Mouse (Mus musculus) liver, postnatal 0 days (tissue): ENCODE measurements around the gene H6pd. TPM values are rescaled to one million over a fixed set of nuclear protein-coding genes. Genes with fewer than 3 reads are reported as not detected.

Experiments
- ATAC-seq: fragments of 200-750 bp; cut with Nextera tagmentation; 2 replicates; pipeline ENCODE4 v1.8.0; 2017; ENCODE audit warnings: mild to moderate bottlenecking, moderate library complexity
- DNase-seq: peaks from one replicate; pipeline ENCODE4 v3.0.0-alpha.2; 2016
- H3K27ac ChIP-seq: fragments of 300-500 bp; sonication (generic); 2 replicates; pipeline ENCODE4 v1.5.1; 2014; ENCODE audit warnings: antibody characterized with exemption, moderate library complexity, mild to moderate bottlenecking, low read depth
- H3K27me3 ChIP-seq: fragments of 300-500 bp; sonication (generic); 2 replicates; pipeline ENCODE4 v1.6.1; 2014; ENCODE audit warnings: low read length, control low read depth, mixed read lengths; ENCODE audit not compliant: insufficient read depth
- H3K36me3 ChIP-seq: fragments of 300-500 bp; sonication (generic); replicated peaks from 2 replicates; pipeline ENCODE4 v1.6.1; 2014; ENCODE audit warnings: mild to moderate bottlenecking, control low read depth, low read length, moderate library complexity, mixed read lengths; ENCODE audit not compliant: insufficient read depth
- H3K4me1 ChIP-seq: fragments of 300-500 bp; sonication (generic); 2 replicates; pipeline ENCODE4 v1.6.1; 2014; ENCODE audit warnings: antibody characterized with exemption, mild to moderate bottlenecking, control low read depth; ENCODE audit not compliant: insufficient read depth
- H3K4me2 ChIP-seq: fragments of 300-500 bp; sonication (generic); 2 replicates; pipeline ENCODE4 v1.6.1; 2014; ENCODE audit warnings: low read depth, mild to moderate bottlenecking, low read length, moderate library complexity, mixed read lengths
- H3K4me3 ChIP-seq: fragments of 300-500 bp; sonication (generic); 2 replicates; pipeline ENCODE4 v1.5.1; 2014; ENCODE audit warnings: low read depth, low read length
- H3K9ac ChIP-seq: fragments of 300-500 bp; sonication (generic); replicated peaks from 2 replicates; pipeline ENCODE4 v1.6.1; 2014; ENCODE audit warnings: mild to moderate bottlenecking, moderate library complexity
- H3K9me3 ChIP-seq: fragments of 300-500 bp; sonication (generic); 2 replicates; pipeline ENCODE4 v1.6.1; 2016; ENCODE audit warnings: mild to moderate bottlenecking, control low read depth, low read length, mixed read lengths
- CTCF ChIP-seq: sonication (generic); IDR thresholded peaks from 2 replicates; pipeline ENCODE4 v1.5.1; 2016; ENCODE audit warnings: antibody characterized with exemption, low read depth
- EP300 ChIP-seq: IDR thresholded peaks from 2 replicates; pipeline ENCODE4 v1.6.1; 2016; ENCODE audit warnings: antibody characterized with exemption, low read depth, mild to moderate bottlenecking
- WGBS: fragments of 180-500 bp; shearing (Covaris S2); extraction: QIAGEN DNeasy Blood & Tissue Kit; methylation state at CpG from one replicate; pipeline ENCODE4 v1.1.7; 2014; ENCODE audit not compliant: insufficient replicate concordance; 5-methylcytosine and 5-hydroxymethylcytosine counted together
- polyA plus RNA-seq: library from polyadenylated mRNA; unstranded; fragments of >200 nt; fragmentation: Nextera tagmentation; extraction: Ambion mirVana; gene quantifications from 2 replicates; pipeline ENCODE4 v1.2.1, GENCODE M21; 2015

The H6pd gene
- polyA plus RNA-seq, 1 experiment from 2014 or later, result 36.5 TPM

DNA sequence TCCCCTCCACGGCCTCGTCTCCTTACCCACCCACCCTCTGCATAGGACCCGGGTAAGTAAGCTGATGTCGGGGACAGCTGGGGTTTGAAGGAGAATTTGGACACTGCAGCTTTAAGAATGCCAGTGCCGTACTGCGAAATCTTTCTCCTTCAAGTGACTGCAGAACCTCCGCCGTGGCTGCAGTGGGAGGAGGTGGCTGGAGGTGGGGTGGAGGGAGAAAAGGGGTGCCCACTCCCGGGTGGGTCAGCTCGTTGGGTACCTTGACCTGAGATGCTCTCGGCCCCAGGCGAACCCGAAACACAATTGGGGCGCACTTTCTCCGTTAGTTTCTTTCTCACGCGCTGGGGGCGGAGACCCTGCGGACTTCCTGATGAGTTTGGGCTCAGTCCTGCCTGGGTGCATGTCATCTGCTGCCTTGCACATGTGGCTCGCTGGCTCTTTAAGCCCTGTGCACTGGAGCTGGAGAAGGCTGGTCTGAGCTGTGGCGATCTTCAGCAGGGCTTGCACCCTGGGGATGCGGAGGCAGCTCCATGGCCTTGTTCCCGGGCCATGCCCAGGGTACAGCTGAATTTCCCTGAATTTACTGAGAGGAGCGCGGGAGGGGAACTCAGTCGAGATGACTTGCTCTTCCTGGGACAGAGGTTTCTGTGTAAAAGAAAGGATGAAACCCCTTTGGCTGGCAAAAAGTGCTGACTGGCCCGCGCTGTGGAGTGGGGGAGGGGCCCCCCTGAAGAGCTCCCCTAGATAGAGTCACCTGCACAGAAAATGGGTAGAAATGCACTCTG is 21.8 kb upstream of the H6pd start:
- H3K36me3 ChIP-seq, result no peaks in the 10 kb centered on the region
- H3K4me1 ChIP-seq, result peaks cover 10% of the 10 kb centered on the region
- peaks cover 72% of the 10 kb centered on the region for H3K27me3 ChIP-seq
- H3K4me3 ChIP-seq, result peak overlapping the region; percentile 57
- WGBS, result 0% methylated on average over 27 of the region's 28 CpGs
- DNase-seq (peak; percentile 25), ATAC-seq (0 out of 2 replicates have a peak, but pooled peaks have one; percentile 38)
- no peaks in the 10 kb centered on the region for H3K9me3 ChIP-seq
- H3K4me2 ChIP-seq, result peak overlapping the region; percentile 92
- peak overlapping the region; percentile 44 for H3K9ac ChIP-seq
- no peak overlapping the region for H3K27ac ChIP-seq
- TF ChIP-seq EP300, result no peak
- no peak for TF ChIP-seq CTCF

DNA sequence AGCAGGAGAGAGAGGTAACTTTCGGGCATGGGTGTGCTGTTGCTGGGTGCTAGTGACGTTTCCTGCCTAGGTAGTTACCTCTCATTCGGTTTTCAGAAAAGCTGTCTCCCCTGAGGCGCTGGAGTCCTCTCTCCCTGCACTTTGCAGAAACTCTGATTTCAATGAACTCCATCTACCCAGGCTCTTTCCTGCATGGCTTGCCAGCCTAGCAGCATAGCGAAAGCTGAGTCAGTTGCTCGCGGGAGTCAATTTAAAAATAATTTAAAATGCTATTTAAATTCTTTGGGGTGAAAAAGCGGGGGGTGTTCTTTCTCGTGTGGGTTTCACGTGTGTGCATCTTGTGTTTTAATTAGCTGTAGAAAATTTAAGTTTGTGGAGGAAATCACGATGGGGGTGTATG is 21.1 kb upstream of the H6pd start:
- Histone ChIP-seq H3K36me3 (no peaks in the 10 kb centered on the region), H3K9ac (no peak overlapping the region), H3K9me3 (no peaks in the 10 kb centered on the region), H3K27ac (no peak overlapping the region), H3K4me2 (peak overlapping the region; percentile 92), H3K4me1 (peaks cover 10% of the 10 kb centered on the region), H3K4me3 (peak overlapping the region; percentile 57), H3K27me3 (peaks cover 67% of the 10 kb centered on the region)
- TF ChIP-seq EP300, result no peak
- no peak for TF ChIP-seq CTCF
- 6% methylated on average over 11 of the region's 11 CpGs for WGBS
- no peak for DNase-seq
- ATAC-seq, result no peak

DNA sequence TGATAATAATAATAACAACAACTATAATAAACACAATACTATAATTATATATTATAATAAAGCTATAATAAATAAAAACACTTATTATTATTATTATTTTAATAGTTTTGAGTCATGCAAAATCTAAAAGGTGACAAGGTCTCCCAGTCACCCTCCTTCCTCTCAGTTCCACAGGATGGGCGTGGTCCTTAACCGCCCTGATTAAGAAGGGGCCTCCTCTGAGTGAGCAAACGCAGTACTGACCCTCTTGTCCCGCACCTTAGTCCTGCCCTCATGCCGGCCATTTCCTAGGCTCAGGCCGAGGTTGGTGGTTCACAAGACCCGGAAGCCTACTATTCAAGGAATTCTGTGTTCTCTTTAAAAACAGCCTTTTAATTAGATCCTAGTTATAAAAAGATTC is 14.7 kb upstream of the H6pd start:
- Histone ChIP-seq H3K27ac (no peak overlapping the region), H3K4me2 (no peak overlapping the region), H3K9me3 (no peaks in the 10 kb centered on the region), H3K4me1 (peaks cover 3% of the 10 kb centered on the region; the same call in 1 of the 2 replicates), H3K36me3 (no peaks in the 10 kb centered on the region), H3K27me3 (peaks cover 9% of the 10 kb centered on the region), H3K4me3 (no peak overlapping the region), H3K9ac (no peak overlapping the region)
- WGBS, result 56% methylated on average over 7 of the region's 7 CpGs
- no peak for DNase-seq
- TF ChIP-seq CTCF (no peak), EP300 (no peak)
- ATAC-seq, result no peak

DNA sequence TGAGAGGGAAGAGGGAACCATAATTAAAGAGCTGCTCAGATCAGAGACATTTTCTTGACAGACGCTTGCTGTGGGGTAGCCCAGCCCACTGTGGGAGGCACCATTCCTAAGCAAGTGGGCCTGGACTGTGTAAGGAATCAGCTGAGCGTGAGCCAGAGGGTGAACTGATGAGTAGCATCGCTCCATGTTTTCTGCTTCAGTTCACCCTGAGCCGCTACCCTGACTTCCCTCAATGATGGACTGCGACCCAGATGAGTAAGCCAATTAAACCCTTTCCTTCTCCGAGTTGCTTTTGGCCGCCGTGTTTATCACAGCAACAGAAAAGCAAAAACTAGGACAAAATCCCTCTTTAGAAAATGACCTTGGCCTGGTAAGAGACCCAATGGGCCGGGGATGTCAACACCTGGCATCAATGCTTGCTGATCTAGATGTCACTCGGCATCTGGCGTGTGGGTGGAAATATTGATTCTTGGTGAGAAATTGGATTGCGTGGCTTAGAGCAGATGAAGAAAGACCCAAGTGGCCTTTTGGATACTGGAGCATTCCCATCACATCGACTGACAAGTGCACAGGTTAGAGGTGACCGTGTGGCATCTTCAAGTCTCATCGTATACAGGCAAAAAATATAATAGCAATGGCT is 11.0 kb upstream of the H6pd start:
- TF ChIP-seq EP300, result no peak
- no peak for TF ChIP-seq CTCF
- no peaks in the 10 kb centered on the region for H3K36me3 ChIP-seq
- no peak overlapping the region for H3K4me2 ChIP-seq
- no peak overlapping the region for H3K9ac ChIP-seq
- peak; percentile 76; the same call in 1 of the 2 replicates for ATAC-seq
- H3K27me3 ChIP-seq, result no peaks in the 10 kb centered on the region
- H3K27ac ChIP-seq, result no peak overlapping the region
- peaks cover 4% of the 10 kb centered on the region; the same call in 1 of the 2 replicates for H3K4me1 ChIP-seq
- 75% methylated on average over 15 of the region's 15 CpGs for WGBS
- H3K9me3 ChIP-seq, result no peaks in the 10 kb centered on the region
- no peak for DNase-seq
- no peak overlapping the region for H3K4me3 ChIP-seq

DNA sequence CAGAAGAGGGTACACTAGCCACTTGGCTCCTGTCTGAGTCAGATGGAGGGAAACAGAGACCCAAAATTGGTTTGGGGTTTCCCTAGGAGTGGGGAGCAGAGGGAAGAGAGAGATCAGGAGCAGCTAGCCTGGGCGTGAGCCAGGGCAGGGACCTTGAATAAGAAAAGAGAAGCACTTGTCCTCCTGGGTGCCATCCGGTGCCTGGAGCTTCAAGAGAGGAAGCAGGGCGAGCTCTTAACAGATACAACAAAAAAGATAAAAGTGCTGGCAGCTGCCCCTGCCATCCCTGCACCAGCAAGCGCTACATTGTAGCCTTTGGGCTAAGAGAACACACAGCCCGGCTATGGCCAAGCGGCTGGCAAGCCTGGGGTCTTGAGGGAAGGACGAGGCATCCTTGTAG is 6.6 kb upstream of the H6pd start:
- Histone ChIP-seq H3K9ac (no peak overlapping the region), H3K36me3 (no peaks in the 10 kb centered on the region), H3K4me1 (peaks cover 20% of the 10 kb centered on the region), H3K27ac (no peak overlapping the region), H3K9me3 (no peaks in the 10 kb centered on the region), H3K4me2 (no peak overlapping the region), H3K4me3 (no peak overlapping the region), H3K27me3 (no peaks in the 10 kb centered on the region)
- TF ChIP-seq CTCF, result no peak
- no peak for DNase-seq
- no peak for ATAC-seq
- WGBS, result 54% methylated on average over 7 of the region's 7 CpGs

DNA sequence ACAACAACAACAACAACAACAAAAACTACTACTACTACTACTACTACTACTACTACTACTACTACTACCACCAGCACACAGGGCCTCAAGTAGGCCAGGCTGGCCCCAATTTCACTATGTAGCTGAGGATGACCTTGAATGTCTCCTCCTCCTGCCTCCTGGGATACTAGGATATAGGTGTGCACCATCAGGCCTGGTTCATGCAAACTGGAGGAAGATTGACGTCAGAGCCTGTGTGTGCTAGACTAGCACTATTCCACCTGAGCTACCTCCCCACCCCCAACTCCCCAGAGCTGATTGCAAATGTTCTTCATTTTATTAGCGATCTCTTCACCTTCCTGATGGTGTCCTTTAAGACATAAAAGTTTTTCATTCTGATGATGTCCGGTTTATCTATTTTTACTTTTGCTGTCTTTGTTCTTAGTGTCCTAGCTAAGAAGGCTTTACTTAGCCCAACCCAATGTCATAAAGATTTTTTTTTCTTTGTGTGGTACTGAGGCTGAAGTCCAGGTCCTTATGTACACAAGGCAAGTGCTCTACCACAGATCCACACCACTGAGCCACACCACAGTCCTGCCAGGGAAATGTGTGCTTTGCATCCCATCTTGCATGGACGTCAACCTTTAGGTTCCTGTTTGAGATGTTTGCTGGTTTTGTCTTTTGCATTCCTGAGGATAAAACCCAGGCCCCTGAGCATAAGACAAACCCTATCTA is 5.7 kb upstream of the H6pd start:
- no peak overlapping the region for H3K4me3 ChIP-seq
- H3K4me2 ChIP-seq, result no peak overlapping the region
- H3K27ac ChIP-seq, result no peak overlapping the region
- DNase-seq (no peak), ATAC-seq (no peak)
- no peak overlapping the region for H3K9ac ChIP-seq
- 68% methylated on average over 4 of the region's 4 CpGs for WGBS
- H3K4me1 ChIP-seq, result peaks cover 24% of the 10 kb centered on the region
- H3K27me3 ChIP-seq, result no peaks in the 10 kb centered on the region
- no peaks in the 10 kb centered on the region for H3K36me3 ChIP-seq
- no peaks in the 10 kb centered on the region for H3K9me3 ChIP-seq
- TF ChIP-seq EP300 (no peak), CTCF (no peak)
